Mouse (Mus musculus) hindbrain, embryonic 12.5 days (tissue): ENCODE results near the gene Gm13697. TPM values are rescaled to one million over a fixed set of nuclear protein-coding genes. Genes with fewer than 3 reads are reported as not detected.
"Not testable (repeated sequence)": the region's sequence is repeated elsewhere in the genome, so short reads cannot be mapped to it uniquely, and the experiment has no call there.

Source experiments
- ATAC-seq: fragments of 200-750 bp; cut with Nextera tagmentation; 2 replicates; pipeline ENCODE4 v1.8.0; 2017; ENCODE audit warnings: moderate TSS enrichment; ENCODE audit not compliant: low FRiP score
- H3K27ac ChIP-seq: fragments of 300-500 bp; sonication (generic); 2 replicates; pipeline ENCODE4 v1.5.1; 2016; ENCODE audit warnings: mild to moderate bottlenecking
- H3K27me3 ChIP-seq: fragments of 300-500 bp; sonication (generic); 2 replicates; pipeline ENCODE4 v1.6.1; 2016; ENCODE audit warnings: mild to moderate bottlenecking
- H3K36me3 ChIP-seq: fragments of 300-500 bp; sonication (generic); 2 replicates; pipeline ENCODE4 v1.6.1; 2016; ENCODE audit warnings: mild to moderate bottlenecking
- H3K4me1 ChIP-seq: fragments of 300-500 bp; sonication (generic); 2 replicates; pipeline ENCODE4 v1.6.1; 2016
- H3K4me2 ChIP-seq: fragments of 300-500 bp; sonication (generic); replicated peaks from 2 replicates; pipeline ENCODE4 v1.6.1; 2016; ENCODE audit warnings: mild to moderate bottlenecking
- H3K4me3 ChIP-seq: fragments of 300-500 bp; sonication (generic); 2 replicates; pipeline ENCODE4 v1.5.1; 2016; ENCODE audit warnings: mild to moderate bottlenecking
- H3K9ac ChIP-seq: fragments of 300-500 bp; sonication (generic); 2 replicates; pipeline ENCODE4 v1.6.1; 2016; ENCODE audit warnings: mild to moderate bottlenecking, moderate library complexity
- H3K9me3 ChIP-seq: fragments of 300-500 bp; sonication (generic); replicated peaks from 2 replicates; pipeline ENCODE4 v1.6.1; 2016; ENCODE audit warnings: mild to moderate bottlenecking
- WGBS: fragments of 180-500 bp; shearing (Covaris S2); methylation state at CpG from one replicate; pipeline ENCODE4 v1.1.7; 2016; 5-methylcytosine and 5-hydroxymethylcytosine counted together
- polyA plus RNA-seq: library from polyadenylated mRNA; unstranded; fragments of >200 nt; fragmentation: Nextera tagmentation; extraction: Ambion mirVana; gene quantifications from 2 replicates; pipeline ENCODE4 v1.2.1, GENCODE M21; 2016

Gene Gm13697
- polyA plus RNA-seq, 1 experiment from 2014 or later: not detected

DNA sequence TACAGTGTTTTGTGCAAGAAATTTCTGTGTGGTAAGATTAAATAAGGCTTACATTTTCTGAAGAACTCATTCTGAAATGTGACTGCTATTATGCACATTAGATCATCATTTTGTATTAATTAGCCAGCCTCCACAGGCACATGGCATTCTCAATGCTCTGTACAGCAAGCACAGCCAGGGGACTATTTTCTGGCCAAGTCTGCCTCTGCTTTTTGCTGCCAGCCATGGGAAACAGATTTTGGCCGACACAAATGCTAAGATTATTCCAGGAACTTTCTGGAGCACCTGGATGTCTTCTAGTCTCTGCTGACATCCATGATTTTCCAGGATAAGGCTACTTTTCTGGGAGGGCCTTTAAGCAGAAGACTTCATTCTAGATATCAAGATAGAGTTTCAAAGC lies 24.4 kb downstream of the Gm13697 start:
- Histone ChIP-seq H3K9me3 (no peaks in the 10 kb centered on the region), H3K4me3 (no peak overlapping the region), H3K4me2 (no peak overlapping the region), H3K4me1 (no peaks in the 10 kb centered on the region), H3K36me3 (no peaks in the 10 kb centered on the region), H3K9ac (no peak overlapping the region), H3K27me3 (no peaks in the 10 kb centered on the region), H3K27ac (no peak overlapping the region)
- WGBS: 77% methylated on average over 1 of the region's 1 CpGs
- no peak for ATAC-seq

DNA sequence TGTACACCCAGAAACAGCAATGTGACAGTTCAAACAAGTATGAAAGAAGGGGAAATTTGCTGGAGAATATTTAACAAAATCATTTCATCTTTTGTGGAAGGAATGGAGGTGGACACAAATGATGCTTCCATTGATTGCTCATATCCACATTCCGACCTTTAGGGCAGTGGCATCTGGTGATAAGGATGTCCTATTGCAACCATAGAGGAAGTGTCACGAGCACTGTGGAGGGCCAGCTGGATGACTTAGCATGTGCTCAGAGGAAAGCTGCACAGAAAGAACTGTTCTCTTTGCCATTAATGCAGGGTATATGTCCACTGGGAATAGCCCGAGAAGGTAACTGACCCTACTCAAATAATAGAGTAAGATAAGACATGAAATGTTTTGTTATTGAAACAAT lies 25.3 kb downstream of the Gm13697 start:
- ATAC-seq: no peak
- H3K36me3 ChIP-seq: no peaks in the 10 kb centered on the region
- H3K27ac ChIP-seq: no peak overlapping the region
- H3K4me3 ChIP-seq: no peak overlapping the region
- no peak overlapping the region for H3K9ac ChIP-seq
- no peaks in the 10 kb centered on the region for H3K27me3 ChIP-seq
- H3K9me3 ChIP-seq: no peaks in the 10 kb centered on the region
- no peaks in the 10 kb centered on the region for H3K4me1 ChIP-seq
- H3K4me2 ChIP-seq: no peak overlapping the region
- 72% methylated on average over 3 of the region's 3 CpGs for WGBS

DNA sequence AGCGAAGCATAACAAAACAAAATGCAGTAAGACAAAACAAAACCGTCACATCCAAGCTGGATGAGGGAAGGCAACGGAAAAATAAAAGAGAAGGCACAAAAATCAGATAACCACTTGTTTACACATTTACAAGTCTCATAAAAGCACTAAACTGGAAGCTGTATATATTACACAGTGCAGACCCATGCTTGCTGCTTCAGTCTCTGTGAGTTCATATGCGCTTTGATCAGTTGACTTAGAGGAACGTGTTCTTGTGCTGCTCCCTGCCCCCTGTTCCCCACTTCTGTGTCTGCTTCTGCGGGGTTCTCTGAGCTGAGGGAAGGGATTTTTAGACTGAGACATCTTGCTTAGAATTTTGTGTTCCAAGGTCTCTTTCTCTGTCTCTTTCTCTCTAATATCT lies 30.0 kb downstream of the Gm13697 start:
- 77% methylated on average over 6 of the region's 6 CpGs for WGBS
- no peaks in the 10 kb centered on the region for H3K9me3 ChIP-seq
- H3K27ac ChIP-seq: no peak overlapping the region
- H3K4me2 ChIP-seq: no peak overlapping the region
- ATAC-seq: no peak
- no peaks in the 10 kb centered on the region for H3K27me3 ChIP-seq
- no peak overlapping the region for H3K4me3 ChIP-seq
- no peaks in the 10 kb centered on the region for H3K4me1 ChIP-seq
- H3K9ac ChIP-seq: no peak overlapping the region
- no peaks in the 10 kb centered on the region for H3K36me3 ChIP-seq

DNA sequence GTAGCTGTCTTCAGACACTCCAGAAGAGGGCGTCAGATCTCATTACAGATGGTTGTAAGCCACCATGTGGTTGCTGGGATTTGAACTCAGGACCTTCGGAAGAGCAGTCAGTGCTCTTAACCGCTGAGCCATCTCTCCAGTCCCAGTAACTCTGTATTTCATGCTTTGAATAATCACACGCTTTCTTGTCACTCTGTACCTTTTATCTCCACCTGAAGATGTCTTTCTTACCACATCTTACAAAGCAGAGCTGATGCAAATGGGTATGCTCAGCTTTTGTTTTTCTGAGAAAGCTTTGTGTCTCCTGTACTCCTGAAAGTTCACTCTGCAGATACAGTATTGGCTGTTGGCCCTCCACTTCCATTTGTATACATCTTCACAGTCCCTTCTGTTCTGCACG lies 31.7 kb downstream of the Gm13697 start:
- H3K4me2 ChIP-seq, H3K4me3 ChIP-seq, H3K27ac ChIP-seq, H3K9ac ChIP-seq, H3K9me3 ChIP-seq, H3K4me1 ChIP-seq, H3K27me3 ChIP-seq, ATAC-seq, H3K36me3 ChIP-seq: not testable (repeated sequence)
- 81% methylated on average over 5 of the region's 5 CpGs for WGBS

GRCm38 (mm10) chr2:84018330-84018729 lies 33.8 kb downstream of the Gm13697 start:
- Histone ChIP-seq H3K27ac (no peak overlapping the region), H3K4me3 (no peak overlapping the region), H3K36me3 (no peaks in the 10 kb centered on the region), H3K27me3 (no peaks in the 10 kb centered on the region), H3K4me1 (no peaks in the 10 kb centered on the region), H3K9me3 (no peaks in the 10 kb centered on the region), H3K4me2 (no peak overlapping the region), H3K9ac (no peak overlapping the region)
- WGBS: 80% methylated on average over 3 of the region's 3 CpGs
- no peak for ATAC-seq

DNA sequence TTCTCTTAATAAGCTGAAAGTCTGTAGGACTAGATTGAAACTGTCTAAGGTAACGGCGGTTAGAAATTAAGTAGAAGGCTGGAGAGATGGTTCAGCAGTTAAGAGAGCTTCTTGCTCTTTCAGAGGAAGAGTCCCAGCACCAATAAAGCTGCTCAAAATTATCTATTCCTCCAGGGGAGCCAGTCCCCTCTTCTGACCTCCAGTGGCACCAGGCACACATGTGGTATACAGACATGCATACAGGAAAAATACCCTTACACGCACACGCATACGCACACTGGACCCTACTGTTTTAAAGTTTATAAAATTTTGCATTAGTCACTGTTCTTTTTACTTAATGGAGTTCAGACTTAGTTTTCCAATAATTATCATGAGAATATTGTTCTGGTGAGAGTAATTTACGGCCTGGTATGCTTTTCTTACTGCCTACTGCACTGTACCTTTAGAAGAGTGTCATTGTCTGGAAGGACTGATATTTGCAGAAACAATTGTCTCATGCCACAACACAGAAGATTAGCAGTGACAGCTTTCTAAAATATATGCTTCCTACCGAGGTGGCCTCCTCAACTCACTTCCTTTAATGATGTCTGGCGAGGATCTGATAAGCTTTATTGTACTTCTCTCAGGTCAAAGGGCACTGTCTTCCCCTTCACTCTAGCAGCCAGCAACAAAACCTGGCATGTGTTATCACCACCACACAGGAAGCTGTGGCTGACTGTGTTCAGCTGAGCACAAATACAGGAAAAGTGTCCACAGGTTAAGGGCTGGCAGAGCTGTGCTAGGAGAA lies 35.2 kb downstream of the Gm13697 start:
- no peaks in the 10 kb centered on the region for H3K4me1 ChIP-seq
- no peaks in the 10 kb centered on the region for H3K9me3 ChIP-seq
- no peaks in the 10 kb centered on the region for H3K36me3 ChIP-seq
- no peak overlapping the region for H3K9ac ChIP-seq
- WGBS: 83% methylated on average over 8 of the region's 8 CpGs
- no peak overlapping the region for H3K27ac ChIP-seq
- H3K4me2 ChIP-seq: no peak overlapping the region
- ATAC-seq: no peak
- no peak overlapping the region for H3K4me3 ChIP-seq
- H3K27me3 ChIP-seq: no peaks in the 10 kb centered on the region

- H3K9ac ChIP-seq: no peak overlapping the region
- no peaks in the 10 kb centered on the region for H3K27me3 ChIP-seq
- no peak overlapping the region for H3K4me2 ChIP-seq
- H3K9me3 ChIP-seq: no peaks in the 10 kb centered on the region
- no peak overlapping the region for H3K4me3 ChIP-seq
- 85% methylated on average over 2 of the region's 2 CpGs for WGBS
- no peak for ATAC-seq
- no peak overlapping the region for H3K27ac ChIP-seq
- no peaks in the 10 kb centered on the region for H3K4me1 ChIP-seq
- no peaks in the 10 kb centered on the region for H3K36me3 ChIP-seq
Measured at GRCm38 (mm10) chr2:84021930-84022329, 37.4 kb downstream of the Gm13697 start.

DNA sequence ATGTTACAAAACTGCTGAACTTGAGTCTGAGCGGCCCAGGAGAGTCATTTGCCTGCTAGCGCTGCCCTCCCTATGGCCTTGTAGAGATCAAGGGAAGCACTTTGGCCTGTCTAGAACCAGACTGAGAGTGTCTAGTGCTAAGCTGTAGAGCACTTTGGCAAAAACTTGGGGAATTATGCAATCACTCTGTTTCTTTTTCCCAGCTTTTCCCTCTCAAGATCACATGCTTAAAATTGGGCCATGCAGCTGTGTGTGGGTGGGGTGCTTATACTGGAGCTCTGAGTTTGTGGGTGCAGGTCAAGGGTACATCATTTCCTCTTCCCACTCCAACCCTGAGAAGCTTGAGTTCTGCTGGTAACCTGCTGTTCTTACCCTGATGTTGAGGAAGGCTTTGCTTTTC lies 38.4 kb downstream of the Gm13697 start:
- no peaks in the 10 kb centered on the region for H3K36me3 ChIP-seq
- no peaks in the 10 kb centered on the region for H3K9me3 ChIP-seq
- ATAC-seq: no peak
- no peak overlapping the region for H3K9ac ChIP-seq
- 88% methylated on average over 2 of the region's 2 CpGs for WGBS
- H3K27me3 ChIP-seq: no peaks in the 10 kb centered on the region
- no peak overlapping the region for H3K27ac ChIP-seq
- H3K4me3 ChIP-seq: no peak overlapping the region
- H3K4me1 ChIP-seq: no peaks in the 10 kb centered on the region
- H3K4me2 ChIP-seq: no peak overlapping the region

GRCm38 (mm10) chr2:84023319-84023718 lies 38.8 kb downstream of the Gm13697 start:
- Histone ChIP-seq H3K4me3 (no peak overlapping the region), H3K4me2 (no peak overlapping the region), H3K36me3 (no peaks in the 10 kb centered on the region), H3K9me3 (no peaks in the 10 kb centered on the region), H3K27ac (no peak overlapping the region), H3K4me1 (no peaks in the 10 kb centered on the region), H3K9ac (no peak overlapping the region), H3K27me3 (no peaks in the 10 kb centered on the region)
- no peak for ATAC-seq
- WGBS: 77% methylated on average over 2 of the region's 2 CpGs

DNA sequence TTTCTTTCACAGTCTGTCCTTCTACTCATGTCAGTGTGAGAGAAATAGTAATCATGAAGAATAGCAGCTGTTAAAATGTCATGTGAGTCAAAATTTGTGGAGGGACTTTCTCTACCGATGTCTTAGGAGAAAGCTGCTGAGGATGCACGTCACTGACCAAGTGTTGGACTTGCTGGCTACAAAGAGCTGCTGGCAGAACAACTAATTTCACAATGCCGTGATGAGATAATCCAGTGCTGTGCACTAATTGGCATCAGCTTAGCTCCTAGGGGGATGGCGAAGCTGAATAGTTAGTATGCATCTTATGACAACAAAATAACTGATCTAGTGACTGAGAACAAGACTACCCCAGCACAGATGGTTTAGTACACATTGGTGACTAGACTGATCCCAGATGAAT lies 40.7 kb downstream of the Gm13697 start:
- Histone ChIP-seq H3K9me3 (no peaks in the 10 kb centered on the region), H3K27ac (no peak overlapping the region), H3K4me3 (no peak overlapping the region), H3K9ac (no peak overlapping the region), H3K4me1 (no peaks in the 10 kb centered on the region), H3K36me3 (no peaks in the 10 kb centered on the region), H3K4me2 (no peak overlapping the region), H3K27me3 (no peaks in the 10 kb centered on the region)
- WGBS: 78% methylated on average over 4 of the region's 4 CpGs
- no peak for ATAC-seq

- H3K4me1 ChIP-seq: no peaks in the 10 kb centered on the region
- H3K9me3 ChIP-seq: no peaks in the 10 kb centered on the region
- no peak for ATAC-seq
- no peak overlapping the region for H3K4me2 ChIP-seq
- H3K4me3 ChIP-seq: no peak overlapping the region
- H3K27ac ChIP-seq: no peak overlapping the region
- H3K27me3 ChIP-seq: no peaks in the 10 kb centered on the region
- no peaks in the 10 kb centered on the region for H3K36me3 ChIP-seq
- H3K9ac ChIP-seq: no peak overlapping the region
- WGBS: 80% methylated on average over 2 of the region's 2 CpGs
Measured at GRCm38 (mm10) chr2:84032505-84032904, 48.0 kb downstream of the Gm13697 start.

GRCm38 (mm10) chr2:84035997-84036396 lies 51.5 kb downstream of the Gm13697 start:
- ATAC-seq: no peak
- Histone ChIP-seq H3K27ac (no peak overlapping the region), H3K4me1 (no peaks in the 10 kb centered on the region), H3K27me3 (no peaks in the 10 kb centered on the region), H3K36me3 (no peaks in the 10 kb centered on the region), H3K4me2 (no peak overlapping the region), H3K9me3 (no peaks in the 10 kb centered on the region), H3K4me3 (no peak overlapping the region), H3K9ac (no peak overlapping the region)
- WGBS: 88% methylated on average over 4 of the region's 4 CpGs
